Mouse (Mus musculus): ENCODE measurements at regions not wholly inside any gene's neighbourhood (a gene's known extent, or its start where the extent isn't known, plus 50 kb on each side); places are given as distances from the start of the nearest gene placed in this dataset.

- TF ChIP-seq CTCF (IDR thresholded peaks at IDR 0.05; ENCODE audit: low read depth) (no peak), EP300 (IDR thresholded peaks at IDR 0.05; ENCODE audit: low read depth) (no peak)
These were observed 868.6 kb upstream of the Tenm3 start for GRCm38 (mm10) chr8:49712371-49712770.

Measured in liver, embryonic 14.5 days (tissue).